Mouse (Mus musculus) cerebral cortex, adult 2 months (tissue): Measurements from ENCODE around the gene Tle3.

Source experiments
- WGBS: fragments of 180-500 bp; shearing (Covaris S2); methylation state at CpG from one replicate; pipeline ENCODE4 v1.1.7; 2018; 5-methylcytosine and 5-hydroxymethylcytosine counted together

Gene Tle3

GRCm38 (mm10) chr9:61435191-61435989 lies 63.2 kb downstream of the Tle3 start:
- WGBS = 67% methylated on average over 8 of the region's 8 CpGs

DNA sequence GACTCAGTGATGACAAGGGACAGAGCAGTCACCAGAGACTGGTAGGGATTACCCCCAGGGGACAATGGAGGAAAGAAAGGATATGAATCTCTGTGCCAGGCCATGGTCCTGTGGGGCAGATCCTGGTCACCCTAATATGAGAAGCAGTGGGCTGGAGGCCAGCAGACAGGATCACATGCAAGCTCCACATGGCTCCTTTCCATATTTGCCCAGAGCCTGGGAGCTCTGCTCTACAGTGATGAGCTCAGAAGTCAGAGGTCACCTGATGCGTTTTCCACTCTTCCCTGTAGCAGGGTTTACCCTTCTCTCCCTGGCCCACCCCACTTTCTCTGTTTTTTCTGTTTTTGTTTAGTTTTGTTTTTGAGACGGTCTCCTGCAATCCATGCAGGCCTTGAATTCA lies 63.9 kb downstream of the Tle3 start:
- WGBS = 81% methylated on average over 2 of the region's 2 CpGs

GRCm38 (mm10) chr9:61436761-61437160 lies 64.6 kb downstream of the Tle3 start:
- over 99% methylated on average over 6 of the region's 6 CpGs for WGBS

GRCm38 (mm10) chr9:61439092-61439491 lies 66.9 kb downstream of the Tle3 start:
- 78% methylated on average over 6 of the region's 6 CpGs for WGBS

- 94% methylated on average over 2 of the region's 2 CpGs for WGBS
Measured at GRCm38 (mm10) chr9:61439979-61440378, 67.8 kb downstream of the Tle3 start.

GRCm38 (mm10) chr9:61441206-61441913 lies 69.2 kb downstream of the Tle3 start:
- WGBS = 52% methylated on average over 11 of the region's 11 CpGs

GRCm38 (mm10) chr9:61442951-61443630 lies 70.9 kb downstream of the Tle3 start:
- WGBS = 86% methylated on average over 5 of the region's 5 CpGs

GRCm38 (mm10) chr9:61445151-61445550 lies 73.0 kb downstream of the Tle3 start:
- WGBS = 96% methylated on average over 2 of the region's 2 CpGs

- 57% methylated on average over 5 of the region's 5 CpGs for WGBS
Measured at GRCm38 (mm10) chr9:61445711-61446222, 73.6 kb downstream of the Tle3 start.

DNA sequence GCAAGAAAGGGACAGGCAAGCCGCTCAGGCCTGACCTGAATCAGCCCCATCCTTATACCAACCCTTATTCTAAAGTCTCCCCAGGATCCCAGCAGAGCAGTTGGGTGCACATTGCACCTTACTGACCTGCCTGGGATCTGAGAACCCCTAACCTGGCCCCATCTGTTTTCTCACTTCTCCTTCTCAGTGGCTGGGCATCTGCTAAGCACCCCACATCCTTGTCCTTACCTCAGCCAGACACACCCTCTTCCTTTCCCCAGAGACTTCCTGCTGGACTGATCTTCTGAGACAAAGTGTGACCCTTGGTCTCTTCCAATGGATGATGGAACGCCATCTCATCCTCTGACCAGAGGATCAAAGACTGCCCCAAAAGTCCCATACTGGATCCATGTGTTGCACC lies 74.8 kb downstream of the Tle3 start:
- WGBS = 86% methylated on average over 2 of the region's 2 CpGs

- 84% methylated on average over 5 of the region's 5 CpGs for WGBS
Measured at GRCm38 (mm10) chr9:61449363-61449904, 77.3 kb downstream of the Tle3 start.

GRCm38 (mm10) chr9:61452081-61452480 lies 79.9 kb downstream of the Tle3 start:
- WGBS = 92% methylated on average over 1 of the region's 1 CpGs

GRCm38 (mm10) chr9:61455861-61456261 lies 83.7 kb downstream of the Tle3 start:
- WGBS = 91% methylated on average over 6 of the region's 6 CpGs

DNA sequence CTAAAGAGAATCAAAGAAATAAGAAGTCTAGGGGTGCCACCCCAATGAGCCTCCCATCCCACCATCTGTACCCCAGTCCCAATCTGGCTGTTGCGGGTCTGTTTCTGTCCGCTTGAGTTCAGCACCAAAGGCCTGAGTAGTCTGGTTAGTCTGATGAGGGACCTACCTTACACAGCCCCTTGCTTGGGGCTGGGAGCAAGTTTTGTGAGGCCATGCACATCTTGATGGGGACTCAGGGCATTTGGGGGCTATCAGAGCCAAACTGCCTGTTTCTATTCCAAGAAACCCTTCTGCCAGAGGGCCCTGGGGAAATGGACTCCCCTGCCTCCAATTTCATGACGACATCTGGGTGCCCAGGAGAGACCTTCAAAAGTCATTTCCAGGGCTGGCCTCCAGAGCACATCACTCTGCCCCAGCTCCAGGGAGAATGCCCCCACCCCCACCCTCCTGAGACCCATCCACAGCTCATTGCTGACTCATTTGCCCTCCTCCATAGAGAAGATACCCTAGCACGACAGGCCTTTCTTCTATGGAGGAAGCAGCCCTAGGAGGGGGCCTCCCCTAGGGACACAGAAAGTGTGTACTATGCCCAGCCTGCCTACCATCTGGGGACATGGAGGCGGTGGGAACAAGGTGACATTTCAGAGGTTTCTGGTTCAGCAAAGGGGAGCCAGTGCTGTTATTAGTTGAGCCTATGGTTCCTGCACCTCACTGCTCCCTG lies 84.4 kb downstream of the Tle3 start:
- WGBS = 83% methylated on average over 5 of the region's 5 CpGs

DNA sequence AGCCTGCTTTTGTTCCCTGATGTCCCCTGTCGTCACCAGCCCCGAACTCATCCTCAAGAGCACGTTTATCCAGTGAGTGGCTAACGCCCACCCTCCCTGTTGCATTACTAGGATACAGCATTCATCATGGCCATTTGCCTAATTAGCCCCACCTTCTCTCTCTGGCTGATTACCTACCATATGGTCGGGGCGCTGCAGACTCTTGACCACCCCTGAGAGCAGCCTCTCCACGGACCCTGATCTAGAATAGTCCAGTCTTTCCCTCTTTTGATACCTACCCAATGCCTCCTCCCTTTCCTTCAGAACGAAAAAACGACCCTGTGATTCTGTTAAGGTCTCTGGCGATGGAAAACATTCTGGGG lies 85.0 kb downstream of the Tle3 start:
- WGBS = 84% methylated on average over 10 of the region's 10 CpGs

DNA sequence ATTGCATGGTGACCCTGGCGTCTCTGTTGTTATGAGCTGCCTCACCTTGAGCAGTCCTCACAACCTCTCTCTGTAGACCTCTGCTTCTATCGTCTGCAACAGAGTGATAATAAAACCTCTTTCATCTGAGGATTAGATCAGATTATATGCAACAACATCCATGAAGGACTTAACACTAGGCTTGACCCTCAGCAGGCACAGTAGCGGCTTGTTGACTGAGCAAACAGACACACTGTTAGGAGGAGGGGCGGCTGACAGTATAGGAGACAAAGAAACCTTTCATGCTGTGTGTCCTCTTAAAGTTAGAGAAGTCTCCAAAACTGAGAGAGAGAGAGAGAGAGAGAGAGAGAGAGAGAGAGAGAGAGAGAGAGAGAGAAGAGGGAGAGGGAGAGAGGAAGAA lies 89.7 kb downstream of the Tle3 start:
- 63% methylated on average over 4 of the region's 4 CpGs for WGBS

DNA sequence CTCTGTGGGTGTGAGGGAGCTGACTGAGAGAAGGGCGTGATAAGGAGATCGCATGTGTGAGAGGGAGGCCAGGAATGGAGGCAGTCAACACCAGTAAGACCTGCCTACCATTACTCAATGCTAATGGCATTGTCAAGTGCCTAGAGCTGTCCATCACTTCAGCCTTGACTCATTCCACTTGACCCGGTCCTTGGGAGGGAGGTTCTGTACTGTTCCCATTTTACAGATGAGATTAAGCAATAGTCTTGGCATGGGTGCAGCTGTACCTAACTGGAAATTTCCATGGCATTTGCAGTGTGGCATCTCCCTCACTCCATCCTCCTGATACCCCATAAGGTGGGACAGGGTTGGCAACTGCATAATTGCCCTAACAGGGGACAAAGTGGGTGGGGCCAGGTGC lies 95.3 kb downstream of the Tle3 start:
- 75% methylated on average over 3 of the region's 3 CpGs for WGBS
